Mouse (Mus musculus) CD4-positive naive resting alpha-beta T cell, adult 57 days (primary cell): Measurements from ENCODE around the gene Hmga1b. TPM values are rescaled to one million over a fixed set of nuclear protein-coding genes. Genes with fewer than 3 reads are reported as not detected.

ENCODE experiments used
- total RNA-seq: library from RNA; stranded (reverse); gene quantifications from one replicate; pipeline ENCODE4 v1.2.4, GENCODE M21; 2023

Gene Hmga1b
- total RNA-seq: 30.9 TPM

DNA sequence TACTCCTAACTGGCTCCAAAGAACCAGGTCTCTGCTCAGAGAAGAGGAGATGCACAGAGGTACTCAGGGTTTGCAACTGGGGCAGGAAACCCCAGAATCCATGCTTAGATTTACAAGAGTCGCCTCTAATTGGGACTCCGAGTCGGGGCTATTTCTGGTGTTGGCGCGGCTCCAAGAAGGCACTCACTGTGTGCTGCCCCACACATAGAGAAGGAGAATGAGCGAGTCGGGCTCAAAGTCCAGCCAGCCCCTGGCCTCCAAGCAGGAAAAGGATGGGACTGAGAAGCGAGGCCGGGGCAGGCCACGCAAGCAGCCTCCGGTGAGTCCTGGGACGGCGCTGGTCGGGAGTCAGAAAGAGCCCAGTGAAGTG, at the start of gene Hmga1b:
TSS of gene Hmga1b (plus strand) at position 123 of the 370 bp plus-strand sequence.

GRCm38 (mm10) chr11:120713580-120714518, 48.7 kb upstream of the Hmga1b start, which contains the start of the genes Cenpx and Lrrc45:
Gene Cenpx (minus strand): TSS chr11:120713738.
Gene Lrrc45 (plus strand): TSS chr11:120713925.

GRCm38 (mm10) chr11:120721124-120722066, 41.2 kb upstream of the Hmga1b start, which contains the start of gene Rac3:
Gene Rac3 (plus strand): TSS chr11:120721470.

DNA sequence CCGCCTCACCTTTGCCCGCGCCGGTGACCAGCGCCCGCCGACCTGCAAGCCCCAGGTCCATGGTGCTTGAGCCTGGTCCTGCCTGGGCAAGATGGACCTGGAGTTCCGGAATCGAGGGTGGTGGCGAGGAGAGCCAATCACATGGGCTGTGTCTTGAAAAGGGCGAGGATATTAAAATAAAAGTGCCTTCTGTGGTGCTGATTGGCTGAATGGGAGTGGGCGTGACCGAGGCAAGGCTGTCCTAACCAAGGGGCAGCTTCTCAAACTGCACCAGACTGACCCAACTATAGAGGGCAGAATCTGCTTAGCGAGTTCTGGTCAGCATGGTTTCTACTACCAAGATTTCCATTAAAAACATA, 35.4 kb upstream of the Hmga1b start, which contains the start of gene Dcxr:
TSS of gene Dcxr (minus strand) at position 113 of the 359 bp plus-strand sequence.

GRCm38 (mm10) chr11:120731858-120732680, 30.5 kb upstream of the Hmga1b start, which contains the start of gene Cbr2:
Gene Cbr2 (minus strand): TSS chr11:120732114.

GRCm38 (mm10) chr11:120784064-120784791, 21.6 kb downstream of the Hmga1b start, which contains the start of the genes Rfng and Gps1:
Gene Rfng (minus strand): TSS chr11:120784207.
Gene Gps1 (plus strand): TSS chr11:120784272.

GRCm38 (mm10) chr11:120795756-120796613, 33.4 kb downstream of the Hmga1b start, which contains the start of gene Dus1l:
Gene Dus1l (minus strand): TSS chr11:120796403.

Other genes with a start within 250 kb of the Hmga1b start
- not detected for gene Gcgr, start 232.1 kb upstream of the Hmga1b start, total RNA-seq
- 36.1 TPM for gene Mcrip1, start 213.1 kb upstream of the Hmga1b start, total RNA-seq
- not detected for gene Ppp1r27, start 211.7 kb upstream of the Hmga1b start, total RNA-seq
- 123 TPM for gene P4hb, start 189.5 kb upstream of the Hmga1b start, total RNA-seq
- 404 TPM for gene Arhgdia, start 181.2 kb upstream of the Hmga1b start, total RNA-seq
- 109 TPM for gene Alyref, start 164.4 kb upstream of the Hmga1b start, total RNA-seq
- gene Anapc11, start 164.4 kb upstream of the Hmga1b start, total RNA-seq: 71.8 TPM
- gene Npb, start 154.3 kb upstream of the Hmga1b start, total RNA-seq: 3.8 TPM
- gene Pcyt2, start 144.9 kb upstream of the Hmga1b start, total RNA-seq: 153 TPM
- 131 TPM for gene Sirt7, start 137.6 kb upstream of the Hmga1b start, total RNA-seq
- gene Mafg, start 129.2 kb upstream of the Hmga1b start, total RNA-seq: 39.8 TPM
- 1.2 TPM for gene Pycr1, start 119.0 kb upstream of the Hmga1b start, total RNA-seq
- not detected for gene Myadml2, start 114.6 kb upstream of the Hmga1b start, total RNA-seq
- gene Notum, start 101.6 kb upstream of the Hmga1b start, total RNA-seq: not detected
- gene Aspscr1, start 89.8 kb upstream of the Hmga1b start, total RNA-seq: 126 TPM
- gene Cenpx, start 49.1 kb upstream of the Hmga1b start, total RNA-seq: 37.5 TPM
- 33.3 TPM for gene Lrrc45, start 48.9 kb upstream of the Hmga1b start, total RNA-seq
- 1.1 TPM for gene Rac3, start 41.3 kb upstream of the Hmga1b start, total RNA-seq
- 0.65 TPM for gene Dcxr, start 35.5 kb upstream of the Hmga1b start, total RNA-seq
- not detected for gene Cbr2, start 30.7 kb upstream of the Hmga1b start, total RNA-seq
- 12.4 TPM for gene Rfng, start 21.4 kb downstream of the Hmga1b start, total RNA-seq
- 64.3 TPM for gene Gps1, start 21.5 kb downstream of the Hmga1b start, total RNA-seq
- 61.8 TPM for gene Dus1l, start 33.6 kb downstream of the Hmga1b start, total RNA-seq
- 160 TPM for gene Fasn, start 61.8 kb downstream of the Hmga1b start, total RNA-seq
- gene Ccdc57, start 170.1 kb downstream of the Hmga1b start, total RNA-seq: 0.50 TPM
- 9.3 TPM for gene Slc16a3, start 185.7 kb downstream of the Hmga1b start, total RNA-seq
- gene Csnk1d, start 228.5 kb downstream of the Hmga1b start, total RNA-seq: 166 TPM